Mouse (Mus musculus) cerebellum, postnatal 10 days (tissue): ENCODE data around the gene Gm5244.

Experiments
- DNase-seq, 2 experiments: peaks; one replicate each; pipeline ENCODE4 v3.0.0; 2021; ENCODE audit warnings: mixed read lengths in 2 of 2

The Gm5244 gene

GRCm38 (mm10) chr19:12846382-12846781, at the start of gene Gm5244:
TSS of gene Gm5244 (plus strand) at chr19:12846682.
- DNase-seq = no peak

GRCm38 (mm10) chr19:12797071-12797470, 49.4 kb upstream of the Gm5244 start:
- peak; percentile 26 to 56 for DNase-seq

GRCm38 (mm10) chr19:12798404-12798803, 48.1 kb upstream of the Gm5244 start:
- DNase-seq = no peak

GRCm38 (mm10) chr19:12799081-12799480, 47.4 kb upstream of the Gm5244 start:
- no peak for DNase-seq

GRCm38 (mm10) chr19:12800621-12801020, 45.9 kb upstream of the Gm5244 start:
- DNase-seq = no peak

GRCm38 (mm10) chr19:12801046-12801445, 45.4 kb upstream of the Gm5244 start:
- DNase-seq = no peak

GRCm38 (mm10) chr19:12802830-12803229, 43.7 kb upstream of the Gm5244 start:
- no peak for DNase-seq

- no peak for DNase-seq
Measured at GRCm38 (mm10) chr19:12804237-12804636, 42.2 kb upstream of the Gm5244 start.

- no peak for DNase-seq
Measured at GRCm38 (mm10) chr19:12805730-12806129, 40.8 kb upstream of the Gm5244 start.

GRCm38 (mm10) chr19:12806214-12806613, 40.3 kb upstream of the Gm5244 start:
- DNase-seq = no peak

GRCm38 (mm10) chr19:12812644-12813364, 33.7 kb upstream of the Gm5244 start:
- DNase-seq = no peak

- no peak for DNase-seq
Measured at GRCm38 (mm10) chr19:12813883-12814282, 32.6 kb upstream of the Gm5244 start.

- DNase-seq = no peak
Measured at GRCm38 (mm10) chr19:12818507-12818906, 28.0 kb upstream of the Gm5244 start.

GRCm38 (mm10) chr19:12820383-12820782, 26.1 kb upstream of the Gm5244 start:
- DNase-seq = peak; percentile 44 to 65

GRCm38 (mm10) chr19:12824549-12824948, 21.9 kb upstream of the Gm5244 start:
- DNase-seq = peak in 1 of 2 experiments; percentile 5

- DNase-seq = no peak
Measured at GRCm38 (mm10) chr19:12830823-12831430, 15.6 kb upstream of the Gm5244 start.

- no peak for DNase-seq
Measured at GRCm38 (mm10) chr19:12831559-12831958, 14.9 kb upstream of the Gm5244 start.

- no peak for DNase-seq
Measured at GRCm38 (mm10) chr19:12833625-12834024, 12.9 kb upstream of the Gm5244 start.

- no peak for DNase-seq
Measured at GRCm38 (mm10) chr19:12838507-12838906, 8.0 kb upstream of the Gm5244 start.

- DNase-seq = no peak
Measured at GRCm38 (mm10) chr19:12856983-12857382, 10.5 kb downstream of the Gm5244 start, which contains the start of gene Olfr1444. TSS of gene Olfr1444 (plus strand) at chr19:12857283.

GRCm38 (mm10) chr19:12883555-12883954, 37.1 kb downstream of the Gm5244 start, which contains the start of gene Olfr1445:
TSS of gene Olfr1445 (plus strand) at chr19:12883855.
- DNase-seq = no peak

GRCm38 (mm10) chr19:12893424-12893823, 46.9 kb downstream of the Gm5244 start, which contains the start of gene Olfr1446:
TSS of gene Olfr1446 (minus strand) at chr19:12893524.
- no peak for DNase-seq
